Mouse (Mus musculus) liver, postnatal 0 days (tissue): Measurements from ENCODE around the gene Susd6. TPM values are rescaled to one million over a fixed set of nuclear protein-coding genes. Genes with fewer than 3 reads are reported as not detected.

Source experiments
- ATAC-seq: fragments of 200-750 bp; cut with Nextera tagmentation; 2 replicates; pipeline ENCODE4 v1.8.0; 2017; ENCODE audit warnings: mild to moderate bottlenecking, moderate library complexity
- DNase-seq: peaks from one replicate; pipeline ENCODE4 v3.0.0-alpha.2; 2016
- H3K27ac ChIP-seq: fragments of 300-500 bp; sonication (generic); 2 replicates; pipeline ENCODE4 v1.5.1; 2014; ENCODE audit warnings: antibody characterized with exemption, moderate library complexity, mild to moderate bottlenecking, low read depth
- H3K27me3 ChIP-seq: fragments of 300-500 bp; sonication (generic); 2 replicates; pipeline ENCODE4 v1.6.1; 2014; ENCODE audit warnings: low read length, control low read depth, mixed read lengths; ENCODE audit not compliant: insufficient read depth
- H3K36me3 ChIP-seq: fragments of 300-500 bp; sonication (generic); replicated peaks from 2 replicates; pipeline ENCODE4 v1.6.1; 2014; ENCODE audit warnings: mild to moderate bottlenecking, control low read depth, low read length, moderate library complexity, mixed read lengths; ENCODE audit not compliant: insufficient read depth
- H3K4me1 ChIP-seq: fragments of 300-500 bp; sonication (generic); 2 replicates; pipeline ENCODE4 v1.6.1; 2014; ENCODE audit warnings: antibody characterized with exemption, mild to moderate bottlenecking, control low read depth; ENCODE audit not compliant: insufficient read depth
- H3K4me2 ChIP-seq: fragments of 300-500 bp; sonication (generic); 2 replicates; pipeline ENCODE4 v1.6.1; 2014; ENCODE audit warnings: low read depth, mild to moderate bottlenecking, low read length, moderate library complexity, mixed read lengths
- H3K4me3 ChIP-seq: fragments of 300-500 bp; sonication (generic); 2 replicates; pipeline ENCODE4 v1.5.1; 2014; ENCODE audit warnings: low read depth, low read length
- H3K9ac ChIP-seq: fragments of 300-500 bp; sonication (generic); replicated peaks from 2 replicates; pipeline ENCODE4 v1.6.1; 2014; ENCODE audit warnings: mild to moderate bottlenecking, moderate library complexity
- H3K9me3 ChIP-seq: fragments of 300-500 bp; sonication (generic); 2 replicates; pipeline ENCODE4 v1.6.1; 2016; ENCODE audit warnings: mild to moderate bottlenecking, control low read depth, low read length, mixed read lengths
- CTCF ChIP-seq: sonication (generic); IDR thresholded peaks from 2 replicates; pipeline ENCODE4 v1.5.1; 2016; ENCODE audit warnings: antibody characterized with exemption, low read depth
- EP300 ChIP-seq: IDR thresholded peaks from 2 replicates; pipeline ENCODE4 v1.6.1; 2016; ENCODE audit warnings: antibody characterized with exemption, low read depth, mild to moderate bottlenecking
- WGBS: fragments of 180-500 bp; shearing (Covaris S2); extraction: QIAGEN DNeasy Blood & Tissue Kit; methylation state at CpG from one replicate; pipeline ENCODE4 v1.1.7; 2014; ENCODE audit not compliant: insufficient replicate concordance; 5-methylcytosine and 5-hydroxymethylcytosine counted together
- polyA plus RNA-seq: library from polyadenylated mRNA; unstranded; fragments of >200 nt; fragmentation: Nextera tagmentation; extraction: Ambion mirVana; gene quantifications from 2 replicates; pipeline ENCODE4 v1.2.1, GENCODE M21; 2015

Susd6 gene
- polyA plus RNA-seq, 1 experiment from 2014 or later = 10.8 TPM

- no peak for ATAC-seq
- no peaks in the 10 kb centered on the region for H3K36me3 ChIP-seq
- no peak overlapping the region for H3K4me2 ChIP-seq
- H3K9me3 ChIP-seq = no peaks in the 10 kb centered on the region
- 56% methylated on average over 2 of the region's 2 CpGs for WGBS
- DNase-seq = no peak
- no peak overlapping the region for H3K27ac ChIP-seq
- TF ChIP-seq CTCF = no peak
- TF ChIP-seq EP300 = no peak
- H3K4me1 ChIP-seq = peaks cover 66% of the 10 kb centered on the region
- no peak overlapping the region for H3K4me3 ChIP-seq
- H3K27me3 ChIP-seq = no peaks in the 10 kb centered on the region
- no peak overlapping the region for H3K9ac ChIP-seq
Observed at GRCm38 (mm10) chr12:80807451-80808085, 17.3 kb downstream of the Susd6 start.

- H3K4me3 ChIP-seq = no peak overlapping the region
- ATAC-seq = no peak
- H3K4me1 ChIP-seq = peaks cover 66% of the 10 kb centered on the region
- TF ChIP-seq CTCF = no peak
- no peak for TF ChIP-seq EP300
- DNase-seq = no peak
- 39% methylated on average over 2 of the region's 2 CpGs for WGBS
- no peak overlapping the region for H3K27ac ChIP-seq
- no peak overlapping the region for H3K9ac ChIP-seq
- no peaks in the 10 kb centered on the region for H3K27me3 ChIP-seq
- no peak overlapping the region for H3K4me2 ChIP-seq
- H3K36me3 ChIP-seq = no peaks in the 10 kb centered on the region
- H3K9me3 ChIP-seq = no peaks in the 10 kb centered on the region
Observed at GRCm38 (mm10) chr12:80810005-80810404, 19.7 kb downstream of the Susd6 start.

- Histone ChIP-seq H3K27me3 (no peaks in the 10 kb centered on the region), H3K4me2 (peak overlapping the region; percentile 36), H3K36me3 (no peaks in the 10 kb centered on the region), H3K9ac (no peak overlapping the region), H3K9me3 (no peaks in the 10 kb centered on the region), H3K4me3 (no peak overlapping the region), H3K27ac (peak overlapping the region; percentile 69), H3K4me1 (peaks cover 77% of the 10 kb centered on the region)
- DNase-seq (no peak), ATAC-seq (peak; percentile 39)
- WGBS = 21% methylated on average over 6 of the region's 6 CpGs
- TF ChIP-seq EP300 (peak; percentile 40; the same call in 1 of the 2 replicates), CTCF (no peak)
Observed at GRCm38 (mm10) chr12:80811646-80812509, 21.6 kb downstream of the Susd6 start.

GRCm38 (mm10) chr12:80812510-80812820 lies 22.2 kb downstream of the Susd6 start:
- H3K27ac ChIP-seq = peak overlapping the region; percentile 69
- H3K27me3 ChIP-seq = no peaks in the 10 kb centered on the region
- 32% methylated on average over 1 of the region's 1 CpGs for WGBS
- DNase-seq (no peak), ATAC-seq (no peak)
- H3K36me3 ChIP-seq = no peaks in the 10 kb centered on the region
- no peak overlapping the region for H3K9ac ChIP-seq
- H3K4me2 ChIP-seq = peak overlapping the region; percentile 36
- no peak for TF ChIP-seq CTCF
- TF ChIP-seq EP300 = no peak
- H3K9me3 ChIP-seq = no peaks in the 10 kb centered on the region
- peaks cover 77% of the 10 kb centered on the region for H3K4me1 ChIP-seq
- H3K4me3 ChIP-seq = no peak overlapping the region

- TF ChIP-seq EP300 (no peak), CTCF (no peak)
- Histone ChIP-seq H3K36me3 (no peaks in the 10 kb centered on the region), H3K4me2 (peak overlapping the region; percentile 41; the same call in 1 of the 2 replicates), H3K4me3 (no peak overlapping the region), H3K27ac (peak overlapping the region; percentile 65), H3K9ac (no peak overlapping the region), H3K4me1 (peaks cover 81% of the 10 kb centered on the region), H3K27me3 (no peaks in the 10 kb centered on the region), H3K9me3 (no peaks in the 10 kb centered on the region)
- ATAC-seq (no peak), DNase-seq (no peak)
- WGBS = 44% methylated on average over 2 of the region's 2 CpGs
Observed at GRCm38 (mm10) chr12:80813456-80813855, 23.1 kb downstream of the Susd6 start.

GRCm38 (mm10) chr12:80813872-80814271 lies 23.6 kb downstream of the Susd6 start:
- TF ChIP-seq EP300 = no peak
- TF ChIP-seq CTCF = no peak
- Histone ChIP-seq H3K27me3 (no peaks in the 10 kb centered on the region), H3K4me2 (peak overlapping the region; percentile 41; the same call in 1 of the 2 replicates), H3K27ac (peak overlapping the region; percentile 65), H3K9ac (no peak overlapping the region), H3K9me3 (no peaks in the 10 kb centered on the region), H3K4me3 (no peak overlapping the region), H3K4me1 (peaks cover 84% of the 10 kb centered on the region), H3K36me3 (no peaks in the 10 kb centered on the region)
- WGBS = 62% methylated on average over 4 of the region's 4 CpGs
- peak; percentile 50; the same call in 1 of the 2 replicates for ATAC-seq
- DNase-seq = no peak
